Mouse (Mus musculus) liver, embryonic 14.5 days (tissue): ENCODE measurements at regions not wholly inside any gene's neighbourhood (a gene's known extent, or its start where the extent isn't known, plus 50 kb on each side); places are given as distances from the start of the nearest gene placed in this dataset.

ENCODE experiments used
- CTCF ChIP-seq: IDR thresholded peaks from 2 replicates; pipeline ENCODE4 v1.5.1; 2016; ENCODE audit warnings: antibody characterized with exemption, low read depth, control low read depth
- EP300 ChIP-seq: IDR thresholded peaks from 2 replicates; pipeline ENCODE4 v1.6.1; 2016; ENCODE audit warnings: antibody characterized with exemption, low read depth

DNA sequence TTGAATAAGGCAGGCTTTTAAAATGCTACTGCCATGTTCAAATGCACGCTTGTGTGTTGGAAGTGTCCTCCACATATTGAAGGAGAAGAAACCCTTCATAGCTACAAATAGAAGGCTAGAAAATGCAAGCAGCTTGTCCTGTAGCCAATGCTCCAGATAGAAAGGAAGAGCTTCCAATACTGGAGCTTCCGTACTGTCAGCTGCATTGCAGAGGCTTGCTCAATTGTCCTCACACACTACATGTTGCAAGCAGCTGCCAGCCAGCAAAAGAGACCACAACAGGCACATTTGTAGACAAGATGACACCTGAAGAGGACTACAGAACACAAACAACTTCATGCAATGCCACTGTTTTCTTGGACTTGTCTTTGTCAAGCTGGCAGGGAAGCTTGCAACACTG lies 314.0 kb downstream of the Inhba start:
- no peak for TF ChIP-seq CTCF
- no peak for TF ChIP-seq EP300
